Mouse (Mus musculus) left cerebral cortex, adult 8-10 months (tissue): ENCODE measurements around the gene Olfr211. TPM values are rescaled to one million over a fixed set of nuclear protein-coding genes. Genes with fewer than 3 reads are reported as not detected.
"Not testable (repeated sequence)": the region's sequence is repeated elsewhere in the genome, so short reads cannot be mapped to it uniquely, and the experiment has no call there.

Experiments
- DNase-seq, 2 experiments: peaks; one replicate each; pipeline ENCODE4 v3.0.0; 2022; ENCODE audit warnings: low spot score in 2 of 2
- total RNA-seq, 4 experiments: library from RNA; stranded (reverse); gene quantifications; 2 replicates each; pipeline ENCODE4 v1.2.4; 2022

Olfr211 gene
- not detected for total RNA-seq

DNA sequence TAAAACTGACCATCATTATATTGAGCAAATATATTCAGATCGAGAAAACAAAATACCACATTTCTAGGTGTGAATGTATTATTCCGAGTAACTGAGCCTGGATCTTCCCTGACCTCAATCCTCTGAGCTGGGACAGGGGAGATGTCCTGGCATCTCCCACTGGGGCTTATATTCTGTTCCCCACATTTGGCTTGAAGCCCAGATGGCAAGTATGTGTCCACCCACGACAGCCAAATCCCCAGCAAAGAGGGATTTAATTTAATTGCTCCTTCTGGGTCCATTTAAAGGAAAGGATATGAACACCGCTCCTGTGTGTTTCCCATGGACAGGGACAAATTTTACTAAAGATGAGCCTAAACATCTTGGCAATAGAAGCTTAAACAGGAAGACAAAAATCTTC lies at the start of gene Olfr211:
Gene Olfr211, plus strand, starts transcription at position 301 of the 400 bp plus-strand sequence.
- no peak for DNase-seq

DNA sequence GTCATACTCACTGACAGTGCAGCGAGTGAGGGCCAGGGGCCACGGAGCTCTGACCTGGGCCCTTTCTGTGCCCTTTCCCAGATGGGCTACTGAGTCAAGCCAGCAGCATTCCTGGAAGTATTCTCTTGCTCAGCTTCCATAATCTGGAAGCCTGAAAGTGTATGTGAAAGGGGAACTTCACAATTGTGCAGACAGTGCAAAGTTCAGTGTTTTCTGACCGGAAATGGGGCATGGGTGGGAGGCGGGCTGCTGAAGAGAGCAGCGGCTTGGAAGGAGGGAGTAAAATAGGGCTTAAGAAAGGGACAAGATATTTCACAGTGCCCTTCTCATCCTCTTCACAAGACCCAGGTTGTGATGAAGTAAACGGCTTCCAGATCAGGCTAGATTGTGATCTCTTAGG lies 49.4 kb upstream of the Olfr211 start:
- no peak for DNase-seq

DNA sequence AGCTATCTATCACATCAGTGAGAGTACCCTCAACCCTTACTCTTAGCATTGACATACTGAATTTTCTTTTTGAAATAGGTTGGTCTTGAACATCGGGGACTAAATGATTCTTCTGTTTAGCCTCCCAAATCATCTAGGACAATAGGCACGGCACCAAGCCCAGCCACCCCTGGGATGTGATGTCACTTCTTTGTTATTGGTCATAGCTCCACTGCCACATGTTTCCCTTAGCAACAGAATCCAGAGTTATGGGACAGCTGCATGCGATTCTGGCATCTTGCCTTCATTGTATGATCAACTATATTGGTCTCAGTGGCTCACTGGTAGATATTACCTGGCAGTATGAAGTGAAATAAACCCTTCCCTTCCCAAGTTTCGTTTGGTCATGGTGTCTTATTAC lies 48.4 kb upstream of the Olfr211 start:
- DNase-seq: no peak

DNA sequence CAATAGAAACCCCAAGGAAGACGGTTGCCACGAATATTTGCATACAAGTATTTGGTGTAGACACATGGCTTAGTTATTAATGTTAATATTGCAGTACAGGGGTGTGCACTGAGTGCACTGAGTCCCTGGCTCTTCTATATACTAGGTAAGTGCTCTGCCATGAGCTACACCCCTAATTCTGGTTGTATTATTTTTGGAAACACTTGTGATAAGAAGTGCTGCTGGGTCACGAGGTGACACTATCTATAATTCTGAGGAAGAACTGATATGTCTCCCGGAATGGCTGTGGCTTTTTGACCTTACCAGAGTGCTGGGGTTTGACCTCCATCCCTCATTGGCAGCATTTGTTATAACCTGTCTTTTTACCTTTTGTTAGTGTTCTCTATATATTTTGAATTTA lies 48.0 kb upstream of the Olfr211 start:
- DNase-seq: no peak

DNA sequence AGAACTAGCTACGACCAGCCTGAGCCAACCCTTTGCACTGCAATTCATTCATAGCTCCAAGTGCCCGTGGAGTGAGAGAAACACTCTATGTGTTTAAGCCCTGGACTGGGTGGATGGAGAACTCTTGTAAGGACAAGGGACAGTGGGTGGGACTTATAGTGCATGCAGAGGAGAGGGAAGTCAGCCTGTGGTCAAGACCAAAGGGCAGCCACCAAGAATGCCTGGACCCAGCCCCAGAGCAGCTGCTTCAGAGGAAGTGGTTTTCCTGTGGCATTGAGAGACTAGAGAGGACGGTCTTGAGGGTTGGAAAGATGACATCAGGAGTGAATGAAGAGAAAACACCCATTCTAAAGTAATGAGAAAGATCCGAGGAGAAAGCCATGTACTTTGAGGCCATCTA lies 33.1 kb upstream of the Olfr211 start:
- DNase-seq: no peak

DNA sequence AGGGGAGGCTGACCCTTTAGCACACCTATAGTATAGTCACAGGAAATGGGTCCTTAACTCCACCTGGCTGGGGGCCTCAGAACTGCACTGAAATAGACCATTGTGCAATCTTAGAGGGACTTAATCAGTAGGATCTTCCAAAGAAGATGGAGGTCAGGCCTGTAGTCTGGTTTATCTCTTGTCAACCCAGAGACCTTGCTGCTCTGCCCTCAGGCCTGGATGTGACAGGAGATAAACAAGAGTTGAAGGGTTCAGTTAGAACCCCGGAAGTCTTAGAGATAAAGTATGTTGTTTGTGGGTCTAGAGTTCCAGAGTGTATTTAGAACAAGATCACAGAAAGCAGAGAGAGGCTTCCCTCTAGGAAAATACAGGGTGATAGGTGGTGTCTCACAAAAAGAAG lies 32.4 kb upstream of the Olfr211 start:
- DNase-seq: no peak

GRCm38 (mm10) chr6:116458728-116459127 lies 30.2 kb upstream of the Olfr211 start:
- DNase-seq: no peak

GRCm38 (mm10) chr6:116459232-116459631 lies 29.7 kb upstream of the Olfr211 start:
- no peak for DNase-seq

- DNase-seq: no peak
Measured at GRCm38 (mm10) chr6:116460544-116461283, 28.2 kb upstream of the Olfr211 start, which contains the start of gene Alox5. Gene Alox5 (minus strand): TSS chr6:116461178.

- no peak for DNase-seq
Measured at GRCm38 (mm10) chr6:116468081-116468480, 20.8 kb upstream of the Olfr211 start.

GRCm38 (mm10) chr6:116485081-116485480 lies 3.8 kb upstream of the Olfr211 start:
- DNase-seq: no peak

- no peak for DNase-seq
Measured at GRCm38 (mm10) chr6:116486833-116487232, 2.1 kb upstream of the Olfr211 start.

DNA sequence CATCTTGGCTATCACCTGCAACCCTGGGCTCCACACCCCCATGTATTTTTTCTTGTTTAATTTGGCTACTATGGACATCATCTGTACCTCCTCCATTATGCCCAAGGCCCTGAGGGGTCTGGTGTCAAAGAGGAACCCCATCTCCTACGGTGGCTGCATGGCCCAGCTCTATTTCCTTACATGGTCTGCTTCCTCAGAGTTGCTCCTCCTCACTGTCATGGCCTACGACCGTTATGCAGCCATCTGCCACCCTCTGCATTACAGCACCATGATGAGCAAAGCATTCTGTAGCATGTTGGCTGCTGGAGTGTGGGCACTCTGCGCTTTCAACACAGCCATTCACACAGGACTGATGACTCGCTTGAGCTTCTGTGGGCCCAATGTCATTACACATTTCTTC lies 4.9 kb downstream of the Olfr211 start:
- no peak for DNase-seq

DNA sequence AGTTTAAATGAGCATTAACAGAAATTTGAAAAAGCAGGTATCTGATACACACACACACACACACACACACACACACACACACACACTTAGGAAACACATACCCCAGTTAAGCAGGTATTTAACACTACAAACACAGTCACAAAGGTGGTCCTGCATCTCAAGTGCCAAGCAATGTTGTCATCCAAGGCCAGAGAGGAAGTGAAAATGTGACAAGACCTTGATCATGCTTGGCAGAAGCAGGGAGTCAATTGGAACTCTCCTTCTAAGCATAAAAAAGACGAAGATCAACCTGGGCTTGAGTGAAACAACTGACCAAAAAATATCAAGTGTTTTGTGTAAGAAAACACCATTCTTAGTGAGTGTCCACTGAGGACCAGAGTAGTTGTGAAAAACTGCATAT lies 7.1 kb downstream of the Olfr211 start:
- DNase-seq: no peak

DNA sequence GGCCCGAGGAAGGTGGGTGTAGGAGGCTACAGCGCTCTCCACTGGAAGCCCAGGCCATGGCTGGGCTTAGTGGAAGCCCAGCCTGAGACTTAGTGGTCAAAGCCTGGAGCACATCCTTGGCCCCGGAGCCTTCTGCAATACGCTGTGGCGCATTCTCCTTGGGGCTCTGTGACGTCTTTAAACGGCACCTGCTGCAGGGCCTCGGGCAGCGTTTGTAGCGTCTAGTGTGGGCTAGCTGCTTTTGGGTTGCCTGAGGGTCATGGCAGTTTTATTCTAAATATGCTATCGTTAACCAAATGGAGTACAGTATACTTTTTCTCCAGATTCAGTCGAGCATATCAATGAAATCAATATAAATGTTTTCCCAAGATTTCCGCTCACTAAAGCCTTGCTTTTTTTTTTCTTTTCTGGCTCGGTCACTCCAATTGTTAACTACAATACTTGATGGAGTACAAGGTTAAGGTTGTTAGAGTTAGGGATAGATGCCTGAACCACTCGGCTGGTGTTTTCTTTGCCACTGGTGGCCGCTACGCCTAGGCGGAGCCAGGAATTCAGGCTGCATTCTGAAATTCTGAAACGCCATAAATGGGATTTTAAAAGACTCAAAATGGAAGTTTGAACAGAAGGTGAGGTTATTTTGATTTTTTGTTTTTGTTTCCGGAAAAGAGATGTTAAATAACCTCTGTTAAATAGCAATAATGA lies 17.6 kb downstream of the Olfr211 start, which contains the start of gene Olfr212:
Gene Olfr212, plus strand, starts transcription at position 215 of the 702 bp plus-strand sequence.
- not testable (repeated sequence) for DNase-seq

DNA sequence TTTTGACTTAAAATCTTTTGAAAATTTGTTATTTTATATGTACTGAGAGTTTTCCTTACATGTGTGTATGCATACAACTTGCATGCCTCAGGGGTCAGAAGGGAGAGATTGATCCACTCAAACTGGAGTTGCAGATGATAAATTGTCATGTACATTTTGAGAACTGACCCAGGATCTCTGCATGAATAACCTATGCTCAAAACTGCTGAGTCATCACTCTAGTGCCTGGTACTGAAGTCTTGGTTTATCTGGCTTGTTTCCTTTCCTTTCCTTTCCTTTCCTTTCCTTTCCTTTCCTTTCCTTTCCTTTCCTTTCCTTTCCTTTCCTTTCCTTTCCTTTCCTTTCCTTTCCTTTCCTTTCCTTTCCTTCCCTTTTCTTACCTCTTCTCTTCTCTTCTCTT lies 25.9 kb downstream of the Olfr211 start:
- no peak for DNase-seq

GRCm38 (mm10) chr6:116538156-116538555 lies 49.3 kb downstream of the Olfr211 start, which contains the start of gene Olfr213:
Gene Olfr213 (plus strand): TSS chr6:116538456.
- DNase-seq: no peak

DNA sequence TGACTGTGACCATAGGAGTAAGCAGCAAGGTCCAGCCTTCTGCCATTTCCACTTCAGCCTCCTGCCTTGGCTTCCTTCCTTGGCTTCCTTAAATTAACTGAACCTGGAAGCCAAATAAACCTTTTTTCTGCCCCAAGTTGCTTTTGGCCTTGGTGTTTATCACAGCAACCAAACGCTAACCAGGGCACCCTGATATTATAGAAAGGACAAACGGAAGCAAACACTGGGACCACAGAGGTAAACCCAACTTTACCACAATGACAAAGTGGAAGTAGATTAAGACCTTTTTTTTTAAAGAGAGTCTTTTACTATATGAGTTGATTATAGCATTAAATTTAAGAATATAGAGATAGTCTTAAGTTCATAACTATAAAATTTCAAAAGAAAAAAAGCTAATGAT lies 53.6 kb downstream of the Olfr211 start:
- DNase-seq: no peak

Other genes with a start within 250 kb of the Olfr211 start
- gene Zfand4, start 224.9 kb upstream of the Olfr211 start, total RNA-seq: 10 to 100 TPM; 10.2 to 13.8 (median 11.9) TPM
- gene March8, start 151.1 kb upstream of the Olfr211 start, total RNA-seq: 10 to 100 TPM; 45.8 to 58.4 (median 53.3) TPM
- gene Alox5, start 27.9 kb upstream of the Olfr211 start, total RNA-seq: 1 to 10 TPM; 1.2 to 3.3 (median 1.8) TPM
- gene Olfr212, start 17.4 kb downstream of the Olfr211 start, total RNA-seq: under 1 TPM in 2 of 4 experiments, not detected in 2; 0.11 to 0.13 TPM
- gene Olfr213, start 49.4 kb downstream of the Olfr211 start, total RNA-seq: not detected
- 1 to 10 TPM; 2.2 to 3.6 (median 2.9) TPM for gene Gm5580, start 62.0 kb downstream of the Olfr211 start, total RNA-seq
- not detected for gene Olfr214, start 65.1 kb downstream of the Olfr211 start, total RNA-seq
- gene Olfr215, start 95.1 kb downstream of the Olfr211 start, total RNA-seq: not detected
- 10 to 100 TPM; 19.5 to 32.6 (median 23.2) TPM for gene Zfp422, start 139.9 kb downstream of the Olfr211 start, total RNA-seq
- gene Depp1, start 161.5 kb downstream of the Olfr211 start, total RNA-seq: 1 to 10 TPM; 1.7 to 3.3 (median 2.4) TPM
- 1 to 10 TPM; 6.2 to 8.6 (median 7.4) TPM for gene Rassf4, start 184.9 kb downstream of the Olfr211 start, total RNA-seq
- gene Tmem72, start 227.8 kb downstream of the Olfr211 start, total RNA-seq: 1 to 10 TPM in 2 of 4 experiments, under 1 TPM in 2; 0.28 to 4.4 (median 1.0) TPM